Mouse (Mus musculus) myocyte (in vitro differentiated cells): ENCODE measurements around the gene Ren1. TPM values are rescaled to one million over a fixed set of nuclear protein-coding genes. Genes with fewer than 3 reads are reported as not detected.

ENCODE experiments used
- H3K27me3 ChIP-seq: one replicate; pipeline ENCODE4 v1.6.1; 2011; ENCODE audit not compliant: control insufficient read depth, insufficient read depth, insufficient read length
- H3K36me3 ChIP-seq: one replicate; pipeline ENCODE4 v1.6.1; 2011; ENCODE audit not compliant: control insufficient read depth, insufficient read depth
- H3K4me2 ChIP-seq: one replicate; pipeline ENCODE4 v1.6.1; 2011; ENCODE audit warnings: low read depth, control low read depth
- H3K4me3 ChIP-seq: one replicate; pipeline ENCODE4 v1.5.1; 2011; ENCODE audit warnings: mild to moderate bottlenecking, control low read depth, moderate library complexity
- H3K79me2 ChIP-seq: one replicate; pipeline ENCODE4 v1.6.1; 2011; ENCODE audit not compliant: control insufficient read depth, insufficient read depth
- H3ac ChIP-seq: one replicate; pipeline ENCODE4 v1.6.1; 2011; ENCODE audit not compliant: control insufficient read depth, insufficient read length
- CEBPB ChIP-seq: IDR thresholded peaks from 2 replicates; pipeline ENCODE4 v1.6.1; 2011; ENCODE audit warnings: mild to moderate bottlenecking, moderate library complexity; ENCODE audit not compliant: poor library complexity, insufficient read depth, severe bottlenecking
- E2F4 ChIP-seq: IDR thresholded peaks from one replicate; pipeline ENCODE4 v1.6.1; 2011; ENCODE audit warnings: mild to moderate bottlenecking, control low read depth, moderate library complexity; ENCODE audit not compliant: insufficient read depth
- MAX ChIP-seq: IDR thresholded peaks from one replicate; pipeline ENCODE4 v1.6.1; 2011; ENCODE audit warnings: low read depth, mild to moderate bottlenecking, control low read depth
- MYOD1 ChIP-seq, 3 experiments: IDR thresholded peaks; one replicate each; pipeline ENCODE4 v1.6.1; 2011; ENCODE audit warnings: control low read depth in 2 of 3, low read depth in 2 of 3, mild to moderate bottlenecking in 2 of 3, moderate library complexity in 1 of 3; ENCODE audit not compliant: insufficient read length in 2 of 3, control insufficient read depth in 1 of 3
- MYOG ChIP-seq, 3 experiments: IDR thresholded peaks; one replicate each; pipeline ENCODE4 v1.6.1; 2011; ENCODE audit warnings: control low read depth in 2 of 3, low read depth in 2 of 3, mild to moderate bottlenecking in 2 of 3; ENCODE audit not compliant: insufficient read length in 2 of 3, control insufficient read depth in 1 of 3, insufficient read depth in 1 of 3
- POLR2A ChIP-seq: IDR thresholded peaks from one replicate; pipeline ENCODE4 v1.6.1; 2011; ENCODE audit warnings: low read depth, mild to moderate bottlenecking, control low read depth, moderate library complexity; ENCODE audit not compliant: insufficient read length
- POLR2AphosphoS2 ChIP-seq: IDR thresholded peaks from one replicate; pipeline ENCODE4 v1.6.1; 2011; ENCODE audit warnings: low read depth, control low read depth; ENCODE audit not compliant: insufficient read length
- REST ChIP-seq: IDR thresholded peaks from one replicate; pipeline ENCODE4 v1.6.1; 2011; ENCODE audit warnings: mild to moderate bottlenecking, control low read depth, moderate library complexity; ENCODE audit not compliant: insufficient read depth, insufficient read length
- SRF ChIP-seq: IDR thresholded peaks from one replicate; pipeline ENCODE4 v1.6.1; 2011; ENCODE audit warnings: low read depth; ENCODE audit not compliant: control insufficient read depth, insufficient read length
- TCF12 ChIP-seq: IDR thresholded peaks from one replicate; pipeline ENCODE4 v1.6.1; 2011; ENCODE audit warnings: mild to moderate bottlenecking, control low read depth; ENCODE audit not compliant: poor library complexity, insufficient read depth, severe bottlenecking
- TCF3 ChIP-seq: IDR thresholded peaks from one replicate; pipeline ENCODE4 v1.6.1; 2011; ENCODE audit warnings: low read depth, control low read depth; ENCODE audit not compliant: insufficient read length
- USF1 ChIP-seq: IDR thresholded peaks from one replicate; pipeline ENCODE4 v1.6.1; 2011; ENCODE audit warnings: low read depth, mild to moderate bottlenecking, control low read depth, moderate library complexity
- polyA plus RNA-seq: library from polyadenylated mRNA; unstranded; fragments of >200 nt; fragmentation: generic; extraction: Trizol; gene quantifications from one replicate; pipeline ENCODE4 v1.2.1, GENCODE M21; 2012; ENCODE audit warnings: missing spikeins

Gene Ren1
- polyA plus RNA-seq, 1 experiment = not detected

DNA sequence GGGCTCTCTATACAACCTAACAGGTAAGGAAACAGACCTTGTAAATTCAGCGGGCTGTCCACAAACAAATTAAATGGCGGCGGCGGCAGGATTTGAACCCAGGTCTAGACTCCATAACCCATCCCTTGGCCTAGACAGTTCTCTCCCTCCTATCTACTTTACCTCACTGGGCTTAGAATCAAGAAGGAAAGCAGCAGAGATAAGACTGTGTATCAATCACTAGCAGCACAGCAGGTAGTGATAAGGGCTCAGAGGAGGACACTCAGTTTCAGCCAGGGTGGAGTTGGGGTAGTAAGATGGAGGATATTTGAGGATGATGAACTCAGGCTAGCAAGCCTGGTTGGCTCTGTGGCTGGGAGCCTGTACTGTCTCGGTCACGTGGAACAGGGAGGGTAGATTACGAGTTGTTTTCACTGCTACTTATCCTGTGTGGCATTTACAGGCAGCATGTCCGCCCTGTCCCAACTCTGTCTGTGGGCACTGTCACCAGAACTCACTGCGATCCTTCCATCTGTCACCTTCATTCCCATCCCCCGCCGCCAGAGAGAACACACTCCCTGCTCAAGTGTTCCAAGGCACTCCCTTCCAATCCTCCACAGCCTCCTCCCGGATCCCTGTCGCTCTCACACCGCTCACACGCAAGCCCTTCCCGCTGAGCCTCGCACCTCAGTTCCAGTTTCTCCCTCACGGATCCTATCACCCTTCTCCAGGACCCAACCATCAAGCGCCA, 37.4 kb downstream of the Ren1 start:
- H3K27me3 ChIP-seq = peaks cover 17% of the 10 kb centered on the region
- H3K36me3 ChIP-seq = no peaks in the 10 kb centered on the region
- no peaks in the 10 kb centered on the region for H3K79me2 ChIP-seq
- H3K4me3 ChIP-seq = no peak overlapping the region
- no peak overlapping the region for H3ac ChIP-seq
- no peak for TF ChIP-seq MYOG (IDR thresholded peaks at IDR 0.05; ENCODE audit: control insufficient read depth in 1 of 3, insufficient read depth in 1 of 3, insufficient read length in 2 of 3, low read depth in 2 of 3)
- no peak for TF ChIP-seq USF1
- no peak for TF ChIP-seq CEBPB
- TF ChIP-seq TCF12 = no peak
- no peak for TF ChIP-seq SRF
- TF ChIP-seq MYOD1 (IDR thresholded peaks at IDR 0.05; ENCODE audit: control insufficient read depth in 1 of 3, insufficient read length in 2 of 3, low read depth in 2 of 3) = no peak
- no peak for TF ChIP-seq TCF3
- no peak for TF ChIP-seq E2F4
- TF ChIP-seq REST = no peak
- no peak for TF ChIP-seq POLR2A
- no peak for TF ChIP-seq POLR2AphosphoS2
- no peak for TF ChIP-seq MAX
- H3K4me2 ChIP-seq = no peak overlapping the region

DNA sequence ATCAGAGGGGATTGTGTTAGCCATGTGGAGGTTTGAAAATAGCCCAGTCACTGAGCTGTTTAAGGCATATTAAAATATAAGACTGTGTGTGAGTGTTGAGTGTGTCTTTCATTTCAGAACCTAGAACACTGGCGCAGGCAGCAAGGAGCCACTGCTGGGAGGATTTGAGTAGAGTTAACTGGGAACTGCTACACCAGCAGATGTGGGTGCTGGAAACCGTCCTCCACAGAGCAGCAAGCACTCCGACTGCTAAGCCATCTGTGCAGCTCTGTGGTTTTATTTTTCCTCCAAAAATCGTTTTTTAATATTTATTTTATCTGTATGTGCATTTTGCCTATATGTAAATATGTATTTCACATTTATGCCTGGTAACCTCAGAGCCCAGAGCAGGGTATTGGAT, 44.4 kb downstream of the Ren1 start:
- no peak for TF ChIP-seq MYOD1 (IDR thresholded peaks at IDR 0.05; ENCODE audit: control insufficient read depth in 1 of 3, insufficient read length in 2 of 3, low read depth in 2 of 3)
- no peak for TF ChIP-seq CEBPB
- TF ChIP-seq POLR2AphosphoS2 = no peak
- TF ChIP-seq POLR2A = no peak
- no peak for TF ChIP-seq TCF3
- no peak for TF ChIP-seq MAX
- TF ChIP-seq TCF12 = no peak
- no peak for TF ChIP-seq USF1
- no peak for TF ChIP-seq MYOG (IDR thresholded peaks at IDR 0.05; ENCODE audit: control insufficient read depth in 1 of 3, insufficient read depth in 1 of 3, insufficient read length in 2 of 3, low read depth in 2 of 3)
- TF ChIP-seq REST = no peak
- TF ChIP-seq E2F4 = no peak
- TF ChIP-seq SRF = no peak
- no peak overlapping the region for H3ac ChIP-seq
- H3K27me3 ChIP-seq = peaks cover 18% of the 10 kb centered on the region
- H3K36me3 ChIP-seq = no peaks in the 10 kb centered on the region
- no peak overlapping the region for H3K4me3 ChIP-seq
- no peaks in the 10 kb centered on the region for H3K79me2 ChIP-seq
- H3K4me2 ChIP-seq = no peak overlapping the region

DNA sequence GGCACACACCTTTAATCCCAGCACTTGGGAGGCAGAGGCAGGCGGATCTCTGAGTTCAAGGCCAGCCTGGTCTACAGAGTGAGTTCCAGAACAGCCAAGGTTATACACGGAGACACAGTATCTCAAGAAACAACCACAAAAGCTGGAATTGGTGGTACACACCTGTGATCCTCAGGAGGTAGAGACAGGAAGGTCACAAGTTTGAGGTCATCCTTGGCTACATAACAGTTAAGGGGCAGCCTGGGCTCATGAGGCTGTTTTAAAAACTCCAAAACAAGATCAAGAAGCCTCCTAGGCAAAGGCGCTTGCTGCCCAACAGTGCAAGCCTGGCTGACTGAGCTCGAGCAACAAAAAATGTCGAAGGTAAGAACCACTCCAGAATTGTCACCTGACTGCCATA, 46.4 kb downstream of the Ren1 start:
- Histone ChIP-seq H3K79me2 (no peaks in the 10 kb centered on the region), H3K4me2 (no peak overlapping the region), H3K36me3 (no peaks in the 10 kb centered on the region), H3K27me3 (peaks cover 15% of the 10 kb centered on the region), H3ac (no peak overlapping the region), H3K4me3 (no peak overlapping the region)
- no peak for TF ChIP-seq MYOG (IDR thresholded peaks at IDR 0.05; ENCODE audit: control insufficient read depth in 1 of 3, insufficient read depth in 1 of 3, insufficient read length in 2 of 3, low read depth in 2 of 3)
- no peak for TF ChIP-seq POLR2A
- TF ChIP-seq MAX = no peak
- no peak for TF ChIP-seq TCF3
- no peak for TF ChIP-seq USF1

DNA sequence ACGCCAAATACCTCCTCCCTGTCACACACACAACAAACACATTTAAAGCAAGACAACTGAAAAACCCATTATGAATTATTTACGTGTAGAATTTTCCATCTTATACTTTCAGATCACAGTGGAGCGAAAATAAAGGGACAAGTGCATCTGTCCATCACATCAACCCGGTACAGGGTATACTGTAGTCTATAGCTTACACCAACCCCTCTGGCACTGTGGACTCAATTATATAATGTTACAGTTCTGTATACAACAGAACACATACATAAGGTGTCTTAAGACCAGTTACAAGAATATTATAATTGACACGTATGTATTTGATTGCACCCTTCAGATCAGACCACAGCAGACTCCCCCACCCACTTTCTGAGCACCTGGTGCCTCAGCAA, 46.8 kb downstream of the Ren1 start:
- no peaks in the 10 kb centered on the region for H3K36me3 ChIP-seq
- H3K4me3 ChIP-seq = no peak overlapping the region
- no peak overlapping the region for H3K4me2 ChIP-seq
- H3ac ChIP-seq = no peak overlapping the region
- H3K79me2 ChIP-seq = no peaks in the 10 kb centered on the region
- TF ChIP-seq E2F4 (no peak), MYOD1 (IDR thresholded peaks at IDR 0.05; ENCODE audit: control insufficient read depth in 1 of 3, insufficient read length in 2 of 3, low read depth in 2 of 3) (no peak)
- peaks cover 12% of the 10 kb centered on the region for H3K27me3 ChIP-seq

DNA sequence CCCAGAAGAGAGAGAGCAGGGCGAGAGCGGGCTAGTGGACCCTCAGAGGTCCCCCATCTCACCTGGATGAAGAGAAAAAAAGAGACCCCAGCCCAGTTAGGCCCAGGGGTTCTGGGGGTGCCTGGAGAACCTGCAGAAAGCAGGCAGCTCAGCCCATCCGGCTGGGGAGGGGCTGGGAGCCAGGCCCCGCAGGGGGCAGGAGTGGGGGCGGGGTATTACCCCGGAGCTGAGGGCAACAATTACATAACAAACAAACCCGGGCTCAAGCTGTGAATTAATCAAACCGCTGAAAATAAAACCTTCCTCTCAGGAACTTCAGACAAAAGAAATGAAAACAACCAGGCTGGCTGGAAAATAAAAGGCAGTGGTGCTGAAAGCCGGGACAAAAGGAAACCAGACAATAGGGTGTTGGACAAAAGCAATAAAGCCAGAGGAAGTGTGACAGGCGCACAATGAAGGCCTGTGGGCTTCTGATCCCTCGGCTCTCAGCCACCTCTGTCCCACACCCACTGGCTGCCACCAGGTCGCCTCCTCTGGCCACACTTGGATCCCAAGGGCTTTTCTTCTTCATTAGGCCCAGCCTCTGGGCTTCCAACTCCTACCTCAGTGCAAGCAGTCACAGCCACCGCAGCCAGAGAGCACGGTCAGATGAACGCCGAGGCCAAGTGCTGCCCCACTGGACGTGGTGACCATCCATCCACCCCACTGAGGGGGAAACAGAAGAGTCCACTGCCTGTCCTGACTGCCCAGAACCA, 47.4 kb downstream of the Ren1 start:
- no peak overlapping the region for H3K4me2 ChIP-seq
- H3K27me3 ChIP-seq = peaks cover 10% of the 10 kb centered on the region
- H3K4me3 ChIP-seq = no peak overlapping the region
- TF ChIP-seq MYOG (IDR thresholded peaks at IDR 0.05; ENCODE audit: control insufficient read depth in 1 of 3, insufficient read depth in 1 of 3, insufficient read length in 2 of 3, low read depth in 2 of 3) = no peak
- H3ac ChIP-seq = no peak overlapping the region
- H3K79me2 ChIP-seq = no peaks in the 10 kb centered on the region
- no peaks in the 10 kb centered on the region for H3K36me3 ChIP-seq
